Mouse (Mus musculus) forebrain, embryonic 16.5 days (tissue): ENCODE measurements around the gene Sqstm1. TPM values are rescaled to one million over a fixed set of nuclear protein-coding genes. Genes with fewer than 3 reads are reported as not detected.

Experiments
- ATAC-seq: fragments of 200-750 bp; cut with Nextera tagmentation; 2 replicates; pipeline ENCODE4 v1.8.0; 2017; ENCODE audit warnings: mild to moderate bottlenecking, moderate library complexity
- H3K27ac ChIP-seq: fragments of 300-500 bp; sonication (generic); 2 replicates; pipeline ENCODE4 v1.5.1; 2014; ENCODE audit warnings: low read length, control low read depth
- H3K27me3 ChIP-seq: fragments of 300-500 bp; sonication (generic); replicated peaks from 2 replicates; pipeline ENCODE4 v1.6.1; 2014; ENCODE audit warnings: low read length; ENCODE audit not compliant: control insufficient read depth, insufficient read depth
- H3K36me3 ChIP-seq: fragments of 300-500 bp; sonication (generic); 2 replicates; pipeline ENCODE4 v1.6.1; 2014; ENCODE audit not compliant: control insufficient read depth, insufficient read depth
- H3K4me1 ChIP-seq: fragments of 300-500 bp; sonication (generic); replicated peaks from 2 replicates; pipeline ENCODE4 v1.6.1; 2014; ENCODE audit warnings: low read length; ENCODE audit not compliant: control insufficient read depth, insufficient read depth
- H3K4me2 ChIP-seq: fragments of 300-500 bp; sonication (generic); 2 replicates; pipeline ENCODE4 v1.6.1; 2014; ENCODE audit warnings: mild to moderate bottlenecking, low read length, control low read depth
- H3K4me3 ChIP-seq: fragments of 300-500 bp; sonication (generic); replicated peaks from 2 replicates; pipeline ENCODE4 v1.5.1; 2014; ENCODE audit warnings: mild to moderate bottlenecking, low read length, control low read depth
- H3K9ac ChIP-seq: fragments of 300-500 bp; sonication (generic); replicated peaks from 2 replicates; pipeline ENCODE4 v1.6.1; 2014; ENCODE audit warnings: low read depth, low read length, control low read depth
- H3K9me3 ChIP-seq: fragments of 300-500 bp; sonication (generic); 2 replicates; pipeline ENCODE4 v1.6.1; 2016; ENCODE audit warnings: low read length; ENCODE audit not compliant: control insufficient read depth
- WGBS: fragments of 180-500 bp; shearing (Covaris S2); extraction: QIAGEN DNeasy Blood & Tissue Kit; methylation state at CpG from one replicate; pipeline ENCODE4 v1.1.7; 2014; 5-methylcytosine and 5-hydroxymethylcytosine counted together
- polyA plus RNA-seq: library from polyadenylated mRNA; unstranded; fragments of >200 nt; fragmentation: Nextera tagmentation; extraction: Ambion mirVana; gene quantifications from 2 replicates; pipeline ENCODE4 v1.2.1, GENCODE M21; 2015

Sqstm1 gene
- polyA plus RNA-seq, 1 experiment from 2014 or later: 322 TPM

DNA sequence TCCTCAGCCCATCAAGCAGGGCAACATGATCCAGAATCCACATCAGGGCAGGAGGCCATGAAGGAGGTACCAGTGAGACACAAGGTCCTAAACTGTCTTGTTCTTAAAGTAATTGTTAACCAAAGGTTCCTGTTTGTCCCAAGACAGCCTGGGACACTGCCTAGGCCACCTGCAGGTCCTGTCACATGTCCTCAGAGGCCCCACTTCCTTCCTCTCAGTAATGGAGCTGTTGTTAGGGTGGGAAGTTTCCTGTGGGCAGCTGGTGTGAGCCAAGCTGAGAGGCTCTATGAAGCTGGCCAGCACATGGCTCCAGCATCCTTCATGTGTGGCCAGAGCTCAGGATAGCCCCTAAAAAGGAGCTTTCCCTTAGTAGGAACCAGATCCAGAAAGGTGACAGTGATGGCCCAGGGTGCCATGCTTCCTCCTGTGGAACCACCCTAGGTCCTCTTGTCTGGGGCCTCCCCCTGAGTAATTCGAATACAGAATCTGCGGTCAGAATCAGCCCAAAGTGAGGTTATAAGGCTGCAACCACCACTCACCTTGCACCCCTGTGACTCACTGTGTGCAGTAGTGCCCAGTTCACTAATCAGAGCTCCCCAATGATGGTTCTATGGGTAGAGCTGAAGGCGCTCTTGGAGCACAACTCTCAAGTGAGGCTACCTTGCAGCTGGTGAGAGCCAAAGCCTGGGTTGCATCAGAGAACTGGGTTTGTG, 48.1 kb downstream of the Sqstm1 start:
- Histone ChIP-seq H3K27ac (no peak overlapping the region), H3K4me2 (no peak overlapping the region), H3K9ac (no peak overlapping the region), H3K27me3 (no peaks in the 10 kb centered on the region), H3K36me3 (peaks cover 15% of the 10 kb centered on the region), H3K9me3 (no peaks in the 10 kb centered on the region), H3K4me3 (no peak overlapping the region), H3K4me1 (no peaks in the 10 kb centered on the region)
- WGBS: 98% methylated on average over 3 of the region's 3 CpGs
- ATAC-seq: no peak

DNA sequence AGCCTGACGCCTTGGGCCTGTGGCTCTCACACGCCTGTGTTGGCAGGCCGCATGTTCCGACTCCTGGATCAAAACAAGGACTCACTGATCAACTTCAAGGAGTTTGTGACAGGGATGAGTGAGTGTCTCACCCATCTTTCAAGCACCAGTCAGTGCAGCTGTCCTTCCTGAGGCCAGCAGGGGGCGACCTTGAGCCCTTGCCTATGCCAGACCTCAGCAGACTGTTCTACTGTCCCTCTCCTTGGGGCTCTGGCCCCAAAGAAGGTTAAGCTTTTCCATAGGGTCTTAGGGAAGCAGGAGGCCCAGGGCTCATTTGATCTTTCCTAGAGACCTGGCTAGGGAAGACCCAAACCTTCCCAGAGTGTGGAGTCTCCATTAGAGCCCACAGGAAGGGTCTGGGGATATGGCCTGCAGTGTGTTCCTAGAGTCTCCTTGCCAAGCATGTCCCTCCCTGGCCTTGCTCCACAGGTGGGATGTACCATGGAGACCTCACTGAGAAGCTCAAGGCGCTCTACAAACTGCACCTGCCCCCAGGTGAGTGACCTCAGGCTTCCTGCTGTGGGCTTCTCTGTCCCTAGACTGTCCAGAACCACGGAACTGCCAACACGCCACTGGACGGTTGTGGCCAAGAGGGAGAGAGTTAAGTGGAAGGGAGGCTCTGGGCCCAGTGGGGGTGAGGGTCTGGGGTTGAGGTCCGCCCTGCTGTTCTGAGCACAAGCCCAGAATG, 48.9 kb downstream of the Sqstm1 start:
- no peak overlapping the region for H3K4me3 ChIP-seq
- no peaks in the 10 kb centered on the region for H3K27me3 ChIP-seq
- H3K27ac ChIP-seq: no peak overlapping the region
- no peaks in the 10 kb centered on the region for H3K9me3 ChIP-seq
- H3K9ac ChIP-seq: no peak overlapping the region
- H3K4me2 ChIP-seq: no peak overlapping the region
- H3K36me3 ChIP-seq: peaks cover 22% of the 10 kb centered on the region
- peak; percentile 29; the same call in 1 of the 2 replicates for ATAC-seq
- WGBS: 64% methylated on average over 10 of the region's 10 CpGs
- H3K4me1 ChIP-seq: no peaks in the 10 kb centered on the region

DNA sequence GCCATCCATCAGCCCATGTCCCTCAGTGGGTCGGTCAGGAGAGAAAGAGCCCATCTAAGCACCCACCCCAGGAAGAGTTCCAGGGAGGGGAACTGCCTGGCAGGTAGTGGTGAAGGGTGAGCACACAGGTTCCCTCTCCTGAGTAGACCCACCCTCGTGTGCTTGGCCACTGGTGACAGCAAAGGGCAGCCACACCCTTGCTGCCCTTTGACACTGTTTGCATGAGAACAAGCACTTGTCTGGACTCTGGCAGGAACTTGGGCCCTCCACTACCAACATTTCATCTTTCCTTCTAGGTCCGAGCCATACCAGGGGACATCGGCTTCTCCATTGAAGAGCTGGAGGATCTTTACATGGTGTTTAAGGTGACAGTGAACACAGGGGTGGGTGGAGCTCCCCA, 51.3 kb downstream of the Sqstm1 start:
- 87% methylated on average over 4 of the region's 4 CpGs for WGBS
- no peak for ATAC-seq
- no peak overlapping the region for H3K9ac ChIP-seq
- H3K27ac ChIP-seq: no peak overlapping the region
- no peaks in the 10 kb centered on the region for H3K9me3 ChIP-seq
- H3K4me3 ChIP-seq: no peak overlapping the region
- no peaks in the 10 kb centered on the region for H3K27me3 ChIP-seq
- H3K4me2 ChIP-seq: no peak overlapping the region
- H3K4me1 ChIP-seq: no peaks in the 10 kb centered on the region
- H3K36me3 ChIP-seq: peaks cover 30% of the 10 kb centered on the region

DNA sequence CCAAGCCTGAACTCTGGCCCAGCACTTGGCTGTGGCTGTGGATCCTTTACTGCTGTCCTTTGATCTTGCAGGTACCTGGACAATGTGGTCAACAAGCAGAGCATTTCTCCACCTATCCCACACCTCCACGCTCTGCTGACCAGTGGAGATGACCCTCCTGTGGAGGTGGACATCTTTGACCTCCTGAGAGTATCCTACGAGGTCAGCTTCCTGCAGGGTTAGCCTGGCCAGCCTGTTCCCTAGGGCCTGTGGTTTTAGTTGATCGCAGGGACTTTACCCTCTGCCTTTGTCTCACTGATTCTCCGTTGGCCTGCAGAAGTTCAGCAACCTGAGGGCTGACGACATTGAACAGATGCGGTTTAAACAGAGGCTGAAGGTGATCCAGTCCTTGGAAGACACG, 52.3 kb downstream of the Sqstm1 start:
- H3K27ac ChIP-seq: no peak overlapping the region
- ATAC-seq: no peak
- no peaks in the 10 kb centered on the region for H3K9me3 ChIP-seq
- no peaks in the 10 kb centered on the region for H3K4me1 ChIP-seq
- H3K4me3 ChIP-seq: no peak overlapping the region
- no peak overlapping the region for H3K4me2 ChIP-seq
- H3K27me3 ChIP-seq: no peaks in the 10 kb centered on the region
- WGBS: 95% methylated on average over 7 of the region's 7 CpGs
- peaks cover 34% of the 10 kb centered on the region for H3K36me3 ChIP-seq
- no peak overlapping the region for H3K9ac ChIP-seq

DNA sequence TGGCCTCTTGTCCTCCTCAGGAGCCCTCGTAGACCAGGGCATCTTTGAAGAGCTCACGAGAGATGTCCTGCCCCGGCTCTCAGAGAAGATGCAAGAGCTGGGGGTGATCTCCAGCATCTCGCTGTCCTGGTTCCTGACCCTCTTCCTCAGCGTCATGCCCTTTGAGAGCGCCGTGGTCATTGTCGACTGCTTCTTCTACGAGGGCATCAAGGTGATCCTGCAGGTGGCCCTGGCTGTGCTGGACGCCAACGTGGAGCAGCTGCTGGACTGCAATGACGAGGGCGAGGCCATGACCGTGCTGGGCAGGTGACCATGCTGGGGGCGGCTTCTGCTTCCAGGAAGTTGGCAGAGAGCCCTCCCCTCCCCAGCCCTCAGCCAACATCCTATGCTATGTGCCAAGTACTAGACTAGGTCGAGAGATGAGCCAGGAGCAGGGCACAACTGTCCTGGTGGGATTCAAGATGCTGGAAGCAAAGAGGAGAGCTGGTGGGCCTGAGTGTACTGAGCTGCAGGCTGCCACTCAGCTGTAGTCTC, 53.8 kb downstream of the Sqstm1 start:
- WGBS: 92% methylated on average over 16 of the region's 16 CpGs

DNA sequence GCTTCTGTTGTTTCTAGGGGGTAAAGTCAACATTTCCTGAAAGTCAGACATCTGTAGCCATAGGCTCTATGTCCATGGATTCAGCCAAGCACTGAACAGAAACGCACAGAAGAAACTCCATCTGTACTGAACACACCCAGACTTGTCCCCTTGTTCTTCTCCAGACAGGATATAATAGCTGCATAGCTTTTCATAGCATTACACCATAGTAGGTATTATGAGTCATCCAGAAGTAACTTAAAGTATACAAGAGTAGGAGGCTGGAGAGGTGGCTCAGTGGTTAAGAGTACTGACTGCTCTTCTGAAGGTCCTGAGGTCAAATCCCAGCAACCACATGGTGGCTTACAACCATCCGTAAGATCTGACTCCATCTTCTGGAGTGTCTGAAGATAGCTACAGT, 54.8 kb downstream of the Sqstm1 start:
- ATAC-seq: no peak
- H3K9ac ChIP-seq: no peak overlapping the region
- H3K4me3 ChIP-seq: no peak overlapping the region
- 90% methylated on average over 2 of the region's 2 CpGs for WGBS
- H3K36me3 ChIP-seq: peaks cover 48% of the 10 kb centered on the region
- H3K9me3 ChIP-seq: no peaks in the 10 kb centered on the region
- H3K27me3 ChIP-seq: no peaks in the 10 kb centered on the region
- no peak overlapping the region for H3K27ac ChIP-seq
- no peak overlapping the region for H3K4me2 ChIP-seq
- no peaks in the 10 kb centered on the region for H3K4me1 ChIP-seq

More for the DNA sequence above, 53.8 kb downstream of the Sqstm1 start:
- H3K9ac ChIP-seq: no peak overlapping the region
- H3K27ac ChIP-seq: no peak overlapping the region
- no peak overlapping the region for H3K4me3 ChIP-seq
- no peaks in the 10 kb centered on the region for H3K27me3 ChIP-seq
- H3K36me3 ChIP-seq: peaks cover 40% of the 10 kb centered on the region
- H3K4me1 ChIP-seq: no peaks in the 10 kb centered on the region
- H3K9me3 ChIP-seq: no peaks in the 10 kb centered on the region
- no peak overlapping the region for H3K4me2 ChIP-seq
- ATAC-seq: no peak

DNA sequence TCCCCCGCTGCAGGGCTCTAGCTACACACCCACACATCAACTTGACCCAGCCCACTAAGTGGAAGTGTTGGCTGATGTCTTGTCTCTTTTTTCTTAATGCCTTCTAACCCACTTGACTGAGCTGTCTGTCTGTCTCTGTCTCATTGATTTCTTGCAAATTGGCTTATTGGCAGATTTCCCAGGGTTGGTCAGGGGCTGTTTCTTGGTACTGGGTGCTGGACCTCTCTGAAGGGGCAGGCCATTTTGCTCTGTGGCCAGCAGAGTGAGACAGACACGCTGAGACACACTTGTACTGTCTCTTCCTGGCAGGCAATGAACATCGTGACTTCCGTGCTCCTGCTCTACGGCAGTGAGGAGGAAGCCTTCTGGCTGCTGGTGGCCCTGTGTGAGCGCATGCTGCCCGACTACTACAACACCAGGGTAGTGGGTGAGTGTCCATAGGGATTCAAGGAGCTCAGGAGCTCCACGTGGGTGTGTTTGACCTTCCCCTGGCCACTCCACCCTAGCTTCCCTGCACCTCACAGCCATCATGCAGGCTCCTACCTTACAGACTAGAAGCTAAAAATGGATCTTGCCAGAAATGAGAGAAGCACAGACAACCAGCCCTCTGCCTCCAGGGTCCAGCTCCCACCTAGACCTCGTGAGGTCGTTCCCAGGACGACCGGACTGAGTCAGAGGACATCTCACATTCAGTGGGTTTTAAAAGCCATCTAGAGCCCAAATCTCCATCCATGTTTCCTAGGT, 55.7 kb downstream of the Sqstm1 start:
- H3K9ac ChIP-seq: no peak overlapping the region
- H3K4me2 ChIP-seq: no peak overlapping the region
- H3K27me3 ChIP-seq: no peaks in the 10 kb centered on the region
- WGBS: 89% methylated on average over 12 of the region's 12 CpGs
- no peak overlapping the region for H3K27ac ChIP-seq
- H3K36me3 ChIP-seq: peaks cover 57% of the 10 kb centered on the region
- no peaks in the 10 kb centered on the region for H3K4me1 ChIP-seq
- no peak overlapping the region for H3K4me3 ChIP-seq
- no peak for ATAC-seq
- H3K9me3 ChIP-seq: no peaks in the 10 kb centered on the region

DNA sequence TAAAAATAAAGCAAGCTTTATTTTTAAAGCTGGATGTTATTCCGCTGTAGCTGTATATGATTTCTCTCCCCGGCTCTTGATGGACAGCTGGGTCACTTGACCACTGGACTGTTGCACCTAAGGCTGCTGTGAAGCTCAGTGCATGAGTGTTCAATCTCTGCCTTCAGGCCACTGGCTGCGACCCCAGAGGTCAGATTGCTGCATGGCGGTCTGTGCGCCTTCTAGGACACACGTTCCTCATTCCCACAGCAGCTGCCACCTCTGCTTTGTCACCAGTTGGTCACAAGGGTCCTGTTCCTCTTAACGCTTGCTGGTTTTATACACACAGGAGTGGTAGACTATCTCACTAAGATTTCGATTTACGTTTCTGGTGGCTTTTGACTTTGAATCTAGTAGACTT, 56.5 kb downstream of the Sqstm1 start:
- Histone ChIP-seq H3K27ac (no peak overlapping the region), H3K4me1 (no peaks in the 10 kb centered on the region), H3K9me3 (no peaks in the 10 kb centered on the region), H3K4me3 (no peak overlapping the region), H3K4me2 (no peak overlapping the region), H3K36me3 (peaks cover 63% of the 10 kb centered on the region), H3K9ac (no peak overlapping the region), H3K27me3 (no peaks in the 10 kb centered on the region)
- ATAC-seq: no peak
- WGBS: 86% methylated on average over 9 of the region's 9 CpGs

DNA sequence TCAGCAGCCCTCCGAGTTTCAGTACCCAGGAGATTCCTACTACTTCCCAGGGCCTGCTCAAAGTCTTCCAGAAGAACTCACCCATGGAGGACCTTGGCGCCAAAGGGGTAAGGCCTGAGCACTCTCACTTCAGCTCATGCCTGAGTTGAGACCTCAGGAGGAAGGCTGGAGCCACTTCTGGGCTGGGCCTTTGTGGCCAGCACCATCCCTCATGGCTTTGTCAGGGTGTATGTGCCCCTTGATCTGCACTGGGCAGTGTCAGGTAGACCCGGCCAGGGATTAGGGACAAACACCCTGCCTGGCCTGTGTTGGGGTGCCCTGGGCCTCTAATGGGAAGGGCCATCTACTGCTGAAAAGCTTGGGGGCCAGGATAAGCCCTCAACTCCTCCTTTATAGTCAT, 59.3 kb downstream of the Sqstm1 start:
- H3K4me3 ChIP-seq: no peak overlapping the region
- no peak overlapping the region for H3K4me2 ChIP-seq
- no peaks in the 10 kb centered on the region for H3K27me3 ChIP-seq
- no peaks in the 10 kb centered on the region for H3K4me1 ChIP-seq
- ATAC-seq: no peak
- H3K9me3 ChIP-seq: no peaks in the 10 kb centered on the region
- H3K27ac ChIP-seq: no peak overlapping the region
- WGBS: 87% methylated on average over 3 of the region's 3 CpGs
- H3K9ac ChIP-seq: no peak overlapping the region
- peaks cover 62% of the 10 kb centered on the region for H3K36me3 ChIP-seq
